Mouse (Mus musculus): ENCODE data around the gene 2900026A02Rik.

2900026A02Rik gene

GRCm38 (mm10) chr5:113158759-113159355, 62.2 kb downstream of the 2900026A02Rik start:
- in situ Hi-C loops (cut with MboI; ENCODE audit: low pct_unique_long_range_greater_than_20kb in 1 of 2, low sequenced_read_pairs in 2 of 2, unreplicated experiment in 1 of 2) = no loop called here

- in situ Hi-C loops (cut with MboI; ENCODE audit: low pct_unique_long_range_greater_than_20kb in 1 of 2, low sequenced_read_pairs in 2 of 2, unreplicated experiment in 1 of 2) = no loop called here
These were observed 63.4 kb downstream of the 2900026A02Rik start for GRCm38 (mm10) chr5:113157588-113157987.

DNA sequence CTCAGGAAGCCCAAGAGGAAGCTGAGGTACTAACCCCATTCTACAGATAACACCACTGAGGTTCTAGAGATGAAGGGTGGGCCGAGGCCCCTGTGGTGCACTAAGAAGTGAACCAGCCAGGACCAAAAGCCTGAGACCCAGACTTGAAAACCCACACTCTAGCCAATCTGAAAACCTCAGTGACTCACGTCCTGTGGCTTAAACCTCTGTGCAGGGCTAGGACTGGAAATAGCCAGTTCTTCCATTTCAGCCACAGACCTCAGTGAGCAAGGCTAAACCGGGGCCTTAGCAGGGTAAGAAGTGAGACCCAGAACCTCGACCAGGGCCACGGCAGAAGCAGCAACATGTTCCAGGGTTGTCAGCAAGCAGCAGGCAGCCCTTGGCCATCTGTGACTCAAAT, 64.0 kb downstream of the 2900026A02Rik start:
- in situ Hi-C loops (cut with MboI; ENCODE audit: low pct_unique_long_range_greater_than_20kb in 1 of 2, low sequenced_read_pairs in 2 of 2, unreplicated experiment in 1 of 2) = no loop called here

- in situ Hi-C loops (cut with MboI; ENCODE audit: low pct_unique_long_range_greater_than_20kb in 1 of 2, low sequenced_read_pairs in 2 of 2, unreplicated experiment in 1 of 2) = no loop called here
These were observed 65.9 kb downstream of the 2900026A02Rik start for GRCm38 (mm10) chr5:113155133-113155532.

DNA sequence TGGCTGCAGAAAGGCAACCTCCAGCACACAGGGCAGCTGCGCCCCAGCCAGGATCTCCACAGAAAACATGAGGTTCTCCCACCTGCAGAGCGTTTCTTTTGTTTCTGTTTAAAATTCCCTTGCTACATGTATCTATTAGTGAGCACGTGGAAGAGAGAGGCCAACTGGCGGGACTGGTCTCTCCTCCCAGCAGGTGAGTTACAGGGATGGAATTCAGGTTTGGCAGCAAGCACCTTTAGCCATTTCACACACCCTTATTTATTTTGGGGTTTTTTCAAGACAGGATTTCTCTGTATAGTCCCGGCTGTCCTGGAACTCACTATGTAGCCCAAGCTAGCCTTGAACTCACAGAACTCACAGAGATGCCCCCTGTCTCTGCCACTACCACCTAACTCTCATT, 66.6 kb downstream of the 2900026A02Rik start:
- in situ Hi-C loops (cut with MboI; ENCODE audit: low pct_unique_long_range_greater_than_20kb in 1 of 2, low sequenced_read_pairs in 2 of 2, unreplicated experiment in 1 of 2) = loop anchor here in 1 of 2 experiments (5.0 kb wide), 1 partner anchor 57 kb away; no protein-coding TSS in a partner anchor

DNA sequence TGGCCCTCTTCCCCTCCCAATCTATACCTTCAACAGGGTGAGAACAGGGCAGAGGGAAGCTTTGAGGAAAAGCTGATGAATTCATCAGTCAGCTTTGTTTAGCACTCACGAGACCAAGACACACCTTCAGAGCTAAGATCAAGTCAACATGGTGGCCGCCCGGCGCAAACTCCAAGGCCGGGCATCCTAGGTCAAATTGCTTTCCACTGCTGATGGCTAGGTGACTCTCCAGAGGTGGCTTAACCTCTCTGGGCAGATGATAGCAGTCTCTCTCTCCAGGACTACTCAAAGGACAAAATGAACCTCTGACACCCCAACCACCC, 67.6 kb downstream of the 2900026A02Rik start:
- in situ Hi-C loops (cut with MboI; ENCODE audit: low pct_unique_long_range_greater_than_20kb in 1 of 2, low sequenced_read_pairs in 2 of 2, unreplicated experiment in 1 of 2) = loop anchor here in 1 of 2 experiments (5.0 kb wide), 1 partner anchor 56 kb away; no protein-coding TSS in a partner anchor

- in situ Hi-C loops (cut with MboI; ENCODE audit: low pct_unique_long_range_greater_than_20kb in 1 of 2, low sequenced_read_pairs in 2 of 2, unreplicated experiment in 1 of 2) = loop anchor here in 1 of 2 experiments (5.0 kb wide), 1 partner anchor 56 kb away; no protein-coding TSS in a partner anchor
These were observed 68.2 kb downstream of the 2900026A02Rik start for GRCm38 (mm10) chr5:113152663-113153507.

DNA sequence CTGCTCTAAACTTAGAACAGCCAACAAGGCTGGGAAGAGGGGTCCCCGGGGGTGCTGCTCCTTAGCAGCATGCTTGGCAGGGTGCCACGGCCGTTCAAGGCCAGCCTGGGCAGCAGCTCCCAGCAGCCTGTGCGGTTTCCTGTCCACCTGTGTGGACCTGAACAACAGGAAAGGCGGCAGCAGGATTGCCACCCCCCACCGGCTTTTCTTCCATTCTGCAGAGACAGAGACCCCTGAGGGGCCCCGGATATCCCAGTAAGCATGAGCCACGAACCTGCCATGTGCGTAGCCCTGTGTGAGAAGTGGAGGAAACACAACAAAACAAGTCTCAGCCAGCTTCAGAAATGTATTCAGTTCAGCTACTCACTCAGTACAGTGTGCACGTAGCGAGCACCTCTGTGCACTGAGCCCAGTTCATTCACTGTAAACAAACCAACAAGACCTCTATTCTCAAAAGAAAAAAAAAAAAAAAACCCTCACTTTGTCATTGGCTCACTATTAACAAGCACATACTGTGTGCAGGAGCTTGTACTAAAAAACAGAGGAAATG, 69.4 kb downstream of the 2900026A02Rik start:
- in situ Hi-C loops (cut with MboI; ENCODE audit: low pct_unique_long_range_greater_than_20kb in 1 of 2, low sequenced_read_pairs in 2 of 2, unreplicated experiment in 1 of 2) = loop anchor here in 1 of 2 experiments (5.0 kb wide), 1 partner anchor 54 kb away; no protein-coding TSS in a partner anchor

- in situ Hi-C loops (cut with MboI; ENCODE audit: low pct_unique_long_range_greater_than_20kb in 1 of 2, low sequenced_read_pairs in 2 of 2, unreplicated experiment in 1 of 2) = loop anchor here in 1 of 2 experiments (5.0 kb wide), 1 partner anchor 54 kb away; no protein-coding TSS in a partner anchor
These were observed 70.0 kb downstream of the 2900026A02Rik start for GRCm38 (mm10) chr5:113150871-113151553.

DNA sequence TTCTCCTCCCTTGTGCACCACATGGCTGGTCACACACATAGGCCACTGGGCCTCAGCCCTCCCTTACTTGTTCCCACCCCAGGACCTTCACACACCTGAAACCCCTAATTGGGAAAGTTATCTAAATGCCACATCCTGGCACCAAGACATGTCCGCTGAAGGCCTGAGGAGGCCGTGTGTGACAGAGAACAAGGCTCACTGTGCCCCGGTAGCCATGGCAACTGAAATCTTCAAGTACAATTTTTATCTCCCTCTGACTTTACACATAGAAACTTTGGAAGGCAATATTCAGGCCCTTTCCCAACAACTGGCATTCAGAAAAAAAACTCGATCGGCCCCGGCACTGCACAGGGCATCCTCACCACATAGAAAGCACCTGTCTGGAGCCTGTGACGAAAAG, 72.0 kb downstream of the 2900026A02Rik start:
- in situ Hi-C loops (cut with MboI; ENCODE audit: low pct_unique_long_range_greater_than_20kb in 1 of 2, low sequenced_read_pairs in 2 of 2, unreplicated experiment in 1 of 2) = no loop called here

GRCm38 (mm10) chr5:113147994-113148471, 73.0 kb downstream of the 2900026A02Rik start:
- in situ Hi-C loops (cut with MboI; ENCODE audit: low pct_unique_long_range_greater_than_20kb in 1 of 2, low sequenced_read_pairs in 2 of 2, unreplicated experiment in 1 of 2) = no loop called here

- in situ Hi-C loops (cut with MboI; ENCODE audit: low pct_unique_long_range_greater_than_20kb in 1 of 2, low sequenced_read_pairs in 2 of 2, unreplicated experiment in 1 of 2) = no loop called here
These were observed 74.4 kb downstream of the 2900026A02Rik start for GRCm38 (mm10) chr5:113146656-113147055.

GRCm38 (mm10) chr5:113145171-113145570, 75.9 kb downstream of the 2900026A02Rik start:
- in situ Hi-C loops (cut with MboI; ENCODE audit: low pct_unique_long_range_greater_than_20kb in 1 of 2, low sequenced_read_pairs in 2 of 2, unreplicated experiment in 1 of 2) = no loop called here

GRCm38 (mm10) chr5:113142486-113142885, 78.5 kb downstream of the 2900026A02Rik start:
- in situ Hi-C loops (cut with MboI; ENCODE audit: low pct_unique_long_range_greater_than_20kb in 1 of 2, low sequenced_read_pairs in 2 of 2, unreplicated experiment in 1 of 2) = no loop called here

GRCm38 (mm10) chr5:113142018-113142417, 79.0 kb downstream of the 2900026A02Rik start:
- in situ Hi-C loops (cut with MboI; ENCODE audit: low pct_unique_long_range_greater_than_20kb in 1 of 2, low sequenced_read_pairs in 2 of 2, unreplicated experiment in 1 of 2) = no loop called here

- in situ Hi-C loops (cut with MboI; ENCODE audit: low pct_unique_long_range_greater_than_20kb in 1 of 2, low sequenced_read_pairs in 2 of 2, unreplicated experiment in 1 of 2) = no loop called here
These were observed 80.2 kb downstream of the 2900026A02Rik start for GRCm38 (mm10) chr5:113140872-113141271.

GRCm38 (mm10) chr5:113140051-113140450, 81.0 kb downstream of the 2900026A02Rik start:
- in situ Hi-C loops (cut with MboI; ENCODE audit: low pct_unique_long_range_greater_than_20kb in 1 of 2, low sequenced_read_pairs in 2 of 2, unreplicated experiment in 1 of 2) = no loop called here

- in situ Hi-C loops (cut with MboI; ENCODE audit: low pct_unique_long_range_greater_than_20kb in 1 of 2, low sequenced_read_pairs in 2 of 2, unreplicated experiment in 1 of 2) = no loop called here
These were observed 81.8 kb downstream of the 2900026A02Rik start for GRCm38 (mm10) chr5:113139064-113139726.

Data from mouse embryonic stem cell (cell line).